Mouse (Mus musculus) lung, postnatal 0 days (tissue): ENCODE data around the gene Clpsl2. TPM values are rescaled to one million over a fixed set of nuclear protein-coding genes. Genes with fewer than 3 reads are reported as not detected.

Experiments used
- ATAC-seq: fragments of 200-750 bp; cut with Nextera tagmentation; 2 replicates; pipeline ENCODE4 v1.8.0; 2017; ENCODE audit warnings: moderate library complexity
- DNase-seq: peaks from one replicate; pipeline ENCODE4 v3.0.0-alpha.2; 2016; ENCODE audit warnings: low spot score
- H3K27ac ChIP-seq: fragments of 300-500 bp; sonication (generic); 2 replicates; pipeline ENCODE4 v1.5.1; 2014; ENCODE audit warnings: antibody characterized with exemption, mild to moderate bottlenecking, low read length, mixed read lengths
- H3K27me3 ChIP-seq: fragments of 300-500 bp; sonication (generic); replicated peaks from 2 replicates; pipeline ENCODE4 v1.6.1; 2014; ENCODE audit warnings: low read length, mixed read lengths; ENCODE audit not compliant: insufficient read depth
- H3K36me3 ChIP-seq: fragments of 300-500 bp; sonication (generic); 2 replicates; pipeline ENCODE4 v1.6.1; 2014; ENCODE audit warnings: low read length, mixed read lengths; ENCODE audit not compliant: insufficient read depth
- H3K4me1 ChIP-seq: fragments of 300-500 bp; sonication (generic); 2 replicates; pipeline ENCODE4 v1.6.1; 2014; ENCODE audit warnings: antibody characterized with exemption, low read depth, low read length, mixed read lengths; ENCODE audit not compliant: insufficient read depth
- H3K4me2 ChIP-seq: fragments of 300-500 bp; sonication (generic); replicated peaks from 2 replicates; pipeline ENCODE4 v1.6.1; 2014; ENCODE audit warnings: low read depth, mild to moderate bottlenecking, low read length, moderate library complexity, mixed read lengths
- H3K4me3 ChIP-seq: fragments of 300-500 bp; sonication (generic); 2 replicates; pipeline ENCODE4 v1.5.1; 2014; ENCODE audit warnings: low read depth, low read length
- H3K9ac ChIP-seq: fragments of 300-500 bp; sonication (generic); replicated peaks from 2 replicates; pipeline ENCODE4 v1.6.1; 2014; ENCODE audit warnings: low read depth, mild to moderate bottlenecking
- H3K9me3 ChIP-seq: fragments of 300-500 bp; sonication (generic); 2 replicates; pipeline ENCODE4 v1.6.1; 2016; ENCODE audit warnings: low read length, mixed read lengths
- CTCF ChIP-seq: IDR thresholded peaks from 2 replicates; pipeline ENCODE4 v1.5.1; 2016; ENCODE audit warnings: antibody characterized with exemption, mild to moderate bottlenecking
- EP300 ChIP-seq: IDR thresholded peaks from 2 replicates; pipeline ENCODE4 v1.6.1; 2016; ENCODE audit warnings: antibody characterized with exemption, mild to moderate bottlenecking, control low read depth
- WGBS: fragments of 180-500 bp; shearing (Covaris S2); extraction: QIAGEN DNeasy Blood & Tissue Kit; methylation state at CpG from one replicate; pipeline ENCODE4 v1.1.7; 2014; 5-methylcytosine and 5-hydroxymethylcytosine counted together
- polyA plus RNA-seq: library from polyadenylated mRNA; unstranded; fragments of >200 nt; fragmentation: Nextera tagmentation; extraction: Ambion mirVana; gene quantifications from 2 replicates; pipeline ENCODE4 v1.2.1, GENCODE M21; 2015

Clpsl2 gene
- polyA plus RNA-seq, 1 experiment from 2014 or later, result not detected

- WGBS, result 24% methylated on average over 4 of the region's 5 CpGs
- TF ChIP-seq EP300 (no peak), CTCF (no peak)
- Histone ChIP-seq H3K9ac (no peak overlapping the region), H3K36me3 (no peaks in the 10 kb centered on the region; the same call in 1 of the 2 replicates), H3K4me3 (no peak overlapping the region), H3K9me3 (no peaks in the 10 kb centered on the region), H3K4me2 (no peak overlapping the region), H3K27me3 (no peaks in the 10 kb centered on the region), H3K27ac (no peak overlapping the region), H3K4me1 (peaks cover 13% of the 10 kb centered on the region; the same call in 1 of the 2 replicates)
- DNase-seq (no peak), ATAC-seq (no peak)
These were observed 41.7 kb upstream of the Clpsl2 start for GRCm38 (mm10) chr17:28507496-28507895.

GRCm38 (mm10) chr17:28510445-28511342 is 38.5 kb upstream of the Clpsl2 start:
- H3K4me1 ChIP-seq, result peaks cover 34% of the 10 kb centered on the region
- peak overlapping the region; percentile 54 for H3K27ac ChIP-seq
- H3K27me3 ChIP-seq, result no peaks in the 10 kb centered on the region
- H3K36me3 ChIP-seq, result no peaks in the 10 kb centered on the region; the same call in 1 of the 2 replicates
- no peak overlapping the region for H3K4me3 ChIP-seq
- WGBS, result 8% methylated on average over 28 of the region's 28 CpGs
- peak; percentile 57 for DNase-seq
- ATAC-seq, result no peak
- no peaks in the 10 kb centered on the region for H3K9me3 ChIP-seq
- H3K4me2 ChIP-seq, result peak overlapping the region; percentile 43
- TF ChIP-seq CTCF (no peak), EP300 (peak; percentile 65)
- H3K9ac ChIP-seq, result peak overlapping the region; percentile 19; the same call in 1 of the 2 replicates

- DNase-seq, result no peak
- H3K27ac ChIP-seq, result peak overlapping the region; percentile 82
- TF ChIP-seq EP300 (no peak), CTCF (no peak)
These were observed 37.3 kb upstream of the Clpsl2 start for GRCm38 (mm10) chr17:28511616-28512541.

DNA sequence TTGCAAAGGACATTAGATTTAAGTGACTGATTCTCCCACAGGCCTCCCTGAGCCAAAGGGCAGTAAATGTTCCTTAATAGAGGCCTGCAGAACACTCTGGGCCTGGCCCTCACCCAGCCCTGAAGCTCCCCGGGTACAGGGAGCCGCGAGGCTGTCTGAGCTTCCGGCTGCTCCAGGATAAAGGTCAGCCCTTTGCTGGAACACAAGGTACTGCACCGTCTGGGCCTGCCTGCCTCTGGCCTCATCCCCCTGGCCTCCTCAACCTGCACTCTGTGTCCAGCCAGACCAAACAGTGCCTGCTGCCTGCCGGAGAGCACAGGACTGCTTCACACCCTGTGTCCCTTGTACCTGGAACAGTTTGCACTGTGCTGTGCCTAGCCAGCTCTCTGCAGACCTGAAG is 36.5 kb upstream of the Clpsl2 start:
- Histone ChIP-seq H3K4me2 (no peak overlapping the region), H3K36me3 (no peaks in the 10 kb centered on the region; the same call in 1 of the 2 replicates), H3K9me3 (no peaks in the 10 kb centered on the region), H3K9ac (no peak overlapping the region), H3K27me3 (no peaks in the 10 kb centered on the region), H3K4me3 (no peak overlapping the region), H3K4me1 (peaks cover 45% of the 10 kb centered on the region), H3K27ac (peak overlapping the region; percentile 82)
- ATAC-seq (peak; percentile 25), DNase-seq (peak; percentile 69)
- WGBS, result 26% methylated on average over 6 of the region's 6 CpGs
- TF ChIP-seq CTCF (no peak), EP300 (peak; percentile 65)

More at GRCm38 (mm10) chr17:28511616-28512541, 37.3 kb upstream of the Clpsl2 start:
- Histone ChIP-seq H3K9me3 (no peaks in the 10 kb centered on the region), H3K27me3 (no peaks in the 10 kb centered on the region), H3K36me3 (no peaks in the 10 kb centered on the region; the same call in 1 of the 2 replicates), H3K4me3 (no peak overlapping the region), H3K4me1 (peaks cover 42% of the 10 kb centered on the region), H3K4me2 (no peak overlapping the region), H3K9ac (no peak overlapping the region)
- no peak for ATAC-seq
- WGBS, result 36% methylated on average over 9 of the region's 9 CpGs

GRCm38 (mm10) chr17:28513337-28513736 is 35.9 kb upstream of the Clpsl2 start:
- TF ChIP-seq EP300 (no peak), CTCF (no peak)
- Histone ChIP-seq H3K27ac (peak overlapping the region; percentile 82), H3K4me2 (no peak overlapping the region), H3K4me1 (peaks cover 47% of the 10 kb centered on the region), H3K27me3 (no peaks in the 10 kb centered on the region), H3K36me3 (no peaks in the 10 kb centered on the region; the same call in 1 of the 2 replicates), H3K9me3 (no peaks in the 10 kb centered on the region), H3K4me3 (no peak overlapping the region), H3K9ac (no peak overlapping the region)
- ATAC-seq (no peak), DNase-seq (no peak)
- WGBS, result 19% methylated on average over 1 of the region's 1 CpGs

DNA sequence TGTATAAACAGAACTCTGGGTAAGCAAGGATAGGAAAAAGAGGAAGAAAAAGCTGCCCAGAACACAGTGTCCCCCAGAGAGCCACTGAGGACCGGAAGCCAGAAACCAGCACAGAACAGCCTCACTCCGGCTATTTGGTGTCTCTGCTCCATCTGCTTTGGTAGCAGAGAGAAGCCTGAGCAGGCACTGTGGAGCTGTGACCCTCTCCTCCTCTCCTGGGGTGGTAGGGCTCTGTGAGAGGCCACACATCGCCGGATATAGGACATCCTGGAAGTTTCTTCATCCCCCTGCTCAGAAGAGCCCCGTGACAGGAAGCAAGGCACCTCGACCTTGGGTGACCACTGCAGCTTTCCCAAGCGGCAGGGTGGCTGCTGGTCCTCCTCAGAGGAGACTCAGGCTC is 35.4 kb upstream of the Clpsl2 start:
- TF ChIP-seq CTCF, result no peak
- peak; percentile 87 for TF ChIP-seq EP300
- no peaks in the 10 kb centered on the region; the same call in 1 of the 2 replicates for H3K36me3 ChIP-seq
- ATAC-seq (no peak), DNase-seq (peak; percentile 66)
- peaks cover 50% of the 10 kb centered on the region for H3K4me1 ChIP-seq
- WGBS, result 39% methylated on average over 7 of the region's 7 CpGs
- no peaks in the 10 kb centered on the region for H3K27me3 ChIP-seq
- H3K9me3 ChIP-seq, result no peaks in the 10 kb centered on the region
- H3K4me2 ChIP-seq, result no peak overlapping the region
- peak overlapping the region; percentile 82 for H3K27ac ChIP-seq
- H3K4me3 ChIP-seq, result no peak overlapping the region
- no peak overlapping the region for H3K9ac ChIP-seq
